Mouse (Mus musculus) hematopoietic stem cell, adult 5-6 weeks (primary cell): Measurements from ENCODE around the gene Zic4. TPM values are rescaled to one million over a fixed set of nuclear protein-coding genes. Genes with fewer than 3 reads are reported as not detected.

Experiments
- ATAC-seq, 2 experiments: fragments of 125-278 bp in 1 of 2; replicated peaks in 1 of 2; 2 replicates each; pipeline ENCODE4 v1.8.0; 2016 to 2017; ENCODE audit warnings: inconsistent platforms in 2 of 2, mild to moderate bottlenecking in 2 of 2, moderate number of reproducible peaks in 2 of 2, low read depth in 1 of 2, moderate TSS enrichment in 1 of 2; ENCODE audit not compliant: low FRiP score in 2 of 2, poor library complexity in 2 of 2, severe bottlenecking in 2 of 2, insufficient read depth in 1 of 2, low TSS enrichment in 1 of 2
- total RNA-seq: library from RNA; stranded (forward); fragments of 172-1452, 232-1000 nt; gene quantifications from 2 replicates; pipeline ENCODE4 v1.2.3, GENCODE M21; 2017

Zic4 gene
- total RNA-seq, result not detected in 2 replicates

GRCm38 (mm10) chr9:91361856-91362601, at the start of gene Zic4:
TSS of gene Zic4 (plus strand) at chr9:91362413.
- ATAC-seq, result peak; percentile 72 to 82

- no peak for ATAC-seq
Observed at GRCm38 (mm10) chr9:91347591-91347990, 14.6 kb upstream of the Zic4 start.

- ATAC-seq, result no peak
Observed at GRCm38 (mm10) chr9:91348746-91349145, 13.5 kb upstream of the Zic4 start.

DNA sequence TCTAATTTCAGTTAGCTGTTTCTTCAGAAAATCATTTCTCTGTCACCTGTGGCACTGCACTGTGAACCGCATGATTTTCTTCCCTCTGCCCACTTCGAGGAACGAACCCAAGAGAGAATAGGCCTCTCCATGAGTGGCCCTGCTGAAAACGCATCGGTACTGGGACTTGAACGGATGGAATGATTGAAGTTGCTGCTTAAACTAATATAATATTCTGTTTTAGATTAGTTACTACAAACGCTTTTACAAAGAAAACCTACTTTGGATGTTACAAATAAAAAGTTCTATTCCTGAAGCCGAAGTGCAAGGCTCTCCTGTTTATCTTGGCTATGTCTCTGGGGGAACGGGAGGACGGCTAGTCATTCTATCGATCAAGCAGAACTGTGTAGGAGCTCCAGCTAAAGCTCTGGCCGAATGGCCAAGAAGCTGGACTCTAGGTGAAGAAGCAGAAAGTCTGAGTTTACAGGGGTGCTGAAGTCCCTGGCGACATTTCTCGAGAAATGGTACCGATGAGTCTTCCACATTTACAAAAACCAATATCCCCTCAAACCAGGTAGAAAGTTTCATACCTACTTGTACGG, 11.9 kb upstream of the Zic4 start:
- no peak for ATAC-seq

GRCm38 (mm10) chr9:91350861-91351291, 11.3 kb upstream of the Zic4 start:
- no peak for ATAC-seq

GRCm38 (mm10) chr9:91351361-91351760, 10.9 kb upstream of the Zic4 start:
- no peak for ATAC-seq

GRCm38 (mm10) chr9:91351961-91352411, 10.2 kb upstream of the Zic4 start:
- no peak for ATAC-seq

DNA sequence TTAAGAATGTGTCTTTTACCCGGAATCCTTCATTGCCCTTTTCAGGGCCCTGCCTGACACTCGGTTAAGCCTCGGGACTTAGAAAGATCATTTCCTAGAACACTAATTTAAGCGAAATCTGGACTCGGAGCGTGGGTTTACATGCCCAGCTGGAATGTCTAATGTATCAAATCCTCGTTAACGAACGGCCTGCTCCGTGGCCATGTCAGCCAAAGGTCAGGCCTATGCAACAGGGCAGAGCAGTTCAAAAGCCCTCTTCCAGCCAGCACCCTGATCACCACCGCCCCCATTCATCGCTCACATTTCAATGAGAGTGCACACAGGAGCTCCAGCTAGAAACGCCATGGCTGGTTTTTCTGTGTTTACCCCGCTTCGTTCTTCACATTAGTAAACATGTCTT, 9.4 kb upstream of the Zic4 start:
- no peak for ATAC-seq

DNA sequence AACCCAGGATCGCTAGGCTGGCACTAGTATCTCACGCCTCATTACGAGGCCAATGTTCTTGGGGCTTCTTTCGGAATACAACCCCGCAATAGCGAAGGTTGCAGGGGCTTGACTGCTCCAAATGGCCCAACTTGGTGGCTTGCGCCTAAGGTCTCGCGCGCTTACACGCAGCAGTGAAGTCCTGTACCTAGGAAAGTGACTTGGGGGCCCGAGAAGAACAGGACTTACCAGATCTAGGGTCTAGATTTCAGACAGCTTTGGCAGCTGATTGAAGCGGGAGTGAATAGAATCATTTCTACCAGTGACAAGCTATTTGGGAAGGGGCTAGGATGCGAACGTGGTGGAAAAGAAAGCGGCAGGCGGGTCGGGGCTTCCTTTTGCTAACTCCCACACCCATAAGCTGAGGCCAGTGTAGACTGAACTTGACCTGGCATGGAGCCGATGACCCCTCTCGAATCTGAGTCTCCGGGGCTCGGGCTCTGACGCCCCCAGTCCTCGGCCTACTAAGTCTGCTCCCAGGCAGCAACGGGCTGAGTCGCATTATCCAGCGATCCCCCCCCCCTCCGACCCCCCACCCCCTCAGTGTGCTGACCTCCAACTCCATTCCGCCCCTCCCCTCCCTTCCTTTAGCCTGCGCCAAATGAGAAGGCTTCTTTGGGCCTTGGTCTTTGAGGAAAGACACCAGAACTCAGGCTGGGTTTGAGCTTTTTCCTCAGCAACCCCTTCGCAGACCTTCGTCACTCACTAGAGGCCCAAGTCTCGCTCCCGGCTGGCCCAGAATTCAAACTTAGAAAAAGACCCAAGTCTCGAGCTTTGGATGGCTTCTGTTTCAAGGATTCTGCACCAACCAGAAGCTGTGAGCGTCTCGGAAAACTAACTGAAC, 8.4 kb upstream of the Zic4 start:
- ATAC-seq, result no peak

DNA sequence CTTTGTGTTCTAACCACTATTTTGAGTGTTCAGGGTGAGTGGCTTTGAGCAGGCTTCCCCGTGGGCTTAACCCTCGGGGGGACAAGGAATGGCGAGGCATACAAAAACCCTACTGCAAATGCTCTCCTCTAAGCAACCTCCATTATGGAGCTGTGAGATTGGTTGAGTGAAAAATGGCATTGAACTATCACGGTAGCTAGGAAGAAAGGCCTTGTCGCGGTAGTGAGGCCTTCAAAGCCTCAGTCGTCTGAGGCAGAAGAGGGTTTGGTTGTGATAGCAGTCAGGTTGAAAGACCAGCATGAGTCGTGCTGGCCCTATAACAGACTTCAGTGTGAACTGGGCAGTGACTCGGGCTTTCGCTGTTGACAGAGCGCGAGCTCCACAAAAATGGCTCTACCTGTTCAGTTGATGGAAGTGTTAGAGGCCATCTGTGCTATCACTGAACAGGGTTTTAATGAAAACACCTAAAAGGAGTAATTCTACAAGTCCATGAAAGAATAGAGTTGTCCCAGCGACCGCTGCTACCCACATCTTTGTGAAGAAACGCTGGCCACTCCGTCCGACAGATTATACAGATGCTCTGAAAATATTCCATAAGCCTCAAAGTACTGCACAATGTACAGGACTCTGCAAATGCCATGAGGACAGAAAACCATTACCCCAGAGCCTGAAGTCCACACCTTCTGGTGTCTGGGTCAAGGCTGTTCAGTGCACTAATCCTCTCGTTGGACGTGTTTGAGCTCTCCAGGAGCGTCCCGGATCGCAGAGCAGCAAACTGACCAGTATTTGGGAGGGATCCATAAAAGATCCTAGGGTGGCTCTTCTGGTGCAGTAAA, 7.6 kb upstream of the Zic4 start:
- no peak for ATAC-seq

- ATAC-seq, result no peak
Observed at GRCm38 (mm10) chr9:91355270-91355589, 7.0 kb upstream of the Zic4 start.

DNA sequence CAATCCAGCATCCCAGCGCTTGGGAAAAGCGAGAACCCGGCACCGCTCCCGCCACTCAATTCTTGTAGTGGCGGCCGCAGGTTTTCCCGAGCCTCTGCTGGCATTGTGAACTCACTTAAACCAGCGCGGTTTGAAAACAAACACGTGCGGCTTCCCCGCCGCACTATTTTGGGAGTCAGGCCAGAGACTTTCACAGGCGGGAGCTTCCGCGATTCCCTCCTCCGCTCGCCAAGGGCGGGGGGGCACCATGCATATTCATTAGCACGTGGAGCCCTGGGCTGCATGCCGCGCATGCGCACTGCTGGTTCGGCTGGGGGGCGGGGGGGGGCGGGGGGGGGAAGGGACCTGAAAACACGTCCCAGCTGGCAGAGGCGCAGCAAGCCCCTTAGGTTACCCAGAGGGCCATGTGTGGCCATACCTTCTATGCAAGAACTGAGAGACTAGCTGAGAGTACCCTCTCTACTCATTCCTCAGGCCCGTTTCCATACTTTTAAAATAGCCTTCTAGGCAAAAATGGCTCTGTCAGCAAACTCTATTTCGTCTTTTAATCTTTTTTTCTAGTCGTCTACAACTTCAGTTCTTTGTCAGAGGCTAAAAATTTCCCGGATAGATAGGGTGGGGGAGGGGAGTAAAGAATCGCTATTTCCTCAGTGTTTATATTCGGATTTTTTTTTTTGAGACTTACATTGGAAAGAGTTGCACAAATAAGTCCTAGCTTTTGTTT, 6.4 kb upstream of the Zic4 start:
- peak in 1 of 2 experiments; percentile 20; a peak in 1 of 4 replicates for ATAC-seq

DNA sequence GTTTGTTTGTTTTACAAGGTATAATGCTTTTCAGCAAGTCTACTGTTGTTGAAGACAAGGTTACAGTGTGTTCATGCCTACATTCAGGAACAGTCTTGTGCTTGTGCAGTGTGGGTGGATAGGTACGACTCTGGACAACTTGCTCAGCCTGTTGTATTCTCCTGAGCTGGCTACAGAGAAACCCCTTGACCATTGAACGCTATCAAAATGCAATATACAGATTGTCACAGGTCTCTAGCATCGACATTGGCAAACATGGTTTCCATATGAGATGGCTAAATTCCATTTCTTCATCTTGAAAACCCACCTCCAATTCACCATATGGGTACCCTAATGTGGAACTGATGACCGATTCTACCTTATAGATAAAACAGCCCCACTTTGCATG, 5.9 kb upstream of the Zic4 start:
- no peak for ATAC-seq

DNA sequence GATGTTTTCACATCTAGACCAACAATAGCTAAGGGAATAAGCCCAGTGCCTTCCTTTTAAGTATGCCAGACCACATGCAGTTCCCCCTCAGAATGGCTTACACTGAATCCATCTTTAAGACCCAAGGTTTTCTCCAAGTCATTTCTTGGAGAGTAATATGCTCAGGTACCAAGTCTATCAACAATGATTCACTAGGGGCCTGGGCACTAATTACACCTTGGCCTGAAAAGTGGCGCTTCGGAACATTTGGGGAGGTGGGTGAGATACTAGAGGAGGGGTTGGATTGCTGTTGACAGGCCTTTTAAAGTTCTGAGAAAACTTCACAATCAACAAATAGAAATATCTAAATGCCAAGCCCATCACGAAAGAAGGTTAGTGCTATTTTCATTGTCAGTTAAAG, 4.9 kb upstream of the Zic4 start:
- ATAC-seq, result no peak

DNA sequence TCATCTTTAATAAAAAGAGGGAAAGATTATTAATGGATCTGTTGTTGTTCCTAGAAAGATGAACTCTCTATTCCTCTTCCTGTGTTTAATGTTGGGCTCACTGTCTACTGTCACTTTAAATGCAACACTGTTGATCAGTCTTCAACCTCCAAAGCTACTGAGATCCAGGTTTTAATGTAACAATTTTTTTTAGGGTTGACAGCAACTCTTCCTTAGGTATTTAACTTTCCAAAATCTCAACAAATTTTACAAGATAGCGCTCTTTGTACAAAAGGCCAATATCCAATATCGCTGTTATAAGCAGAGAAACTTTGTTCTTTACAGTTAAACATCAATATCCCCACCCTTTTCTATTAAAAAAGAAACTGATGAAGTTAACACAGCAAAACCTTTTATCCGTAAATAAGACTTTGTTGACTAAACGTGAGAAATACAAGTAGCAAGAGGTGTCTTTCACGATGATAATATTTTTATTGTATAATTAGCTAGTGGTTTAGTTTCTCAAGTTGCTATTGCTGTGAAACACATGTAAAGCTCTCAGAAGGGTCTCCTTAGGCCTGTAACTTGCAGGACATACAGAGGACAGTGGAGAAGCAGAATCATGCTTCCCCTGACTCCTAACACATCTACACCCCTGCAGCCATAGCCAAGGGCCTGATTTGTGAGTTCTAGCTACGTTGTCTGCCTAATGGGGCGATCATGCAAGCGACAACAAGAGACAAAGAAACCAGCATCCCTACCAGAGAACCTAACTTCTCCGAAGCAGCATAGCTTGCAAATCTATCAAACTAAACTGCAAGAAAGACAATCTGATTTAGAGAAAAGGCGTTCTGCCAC, 3.1 kb upstream of the Zic4 start:
- ATAC-seq, result no peak
